Mouse (Mus musculus) lung, adult 2 months (tissue): ENCODE measurements at regions not wholly inside any gene's neighbourhood (a gene's known extent, or its start where the extent isn't known, plus 50 kb on each side); places are given as distances from the start of the nearest gene placed in this dataset.

Source experiments
- CTCF ChIP-seq: fragments of 200-500 bp; IDR thresholded peaks from 2 replicates; pipeline ENCODE4 v1.5.1; 2011; ENCODE audit warnings: mild to moderate bottlenecking, low read length, control low read depth; ENCODE audit not compliant: insufficient read depth
- POLR2A ChIP-seq: fragments of 200-500 bp; IDR thresholded peaks from 2 replicates; pipeline ENCODE4 v1.6.1; 2011; ENCODE audit warnings: low read depth, mild to moderate bottlenecking, control low read depth, low read length, borderline replicate concordance; ENCODE audit errors: extremely low read depth

DNA sequence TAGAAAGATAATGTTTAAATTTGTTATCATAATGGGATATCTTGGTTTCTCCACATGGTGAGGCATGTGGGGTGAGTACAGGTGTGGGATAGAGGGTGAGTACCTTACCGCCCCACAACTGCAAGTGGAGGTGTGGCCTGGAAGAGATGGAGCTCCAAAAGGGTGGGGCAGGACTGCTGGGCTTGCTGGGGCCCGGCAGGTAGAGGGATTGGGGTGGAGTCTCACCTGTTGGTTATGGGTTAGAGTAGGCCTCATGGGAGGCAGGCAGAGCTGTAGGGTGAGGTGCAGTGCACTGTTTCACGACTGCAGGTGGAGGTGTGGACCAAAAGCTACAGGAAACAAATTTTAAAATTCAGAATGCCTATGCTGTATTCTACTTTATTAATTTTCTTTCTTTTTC lies 365.7 kb downstream of the Fgf9 start:
- no peak for TF ChIP-seq CTCF
- TF ChIP-seq POLR2A, result no peak
